Mouse (Mus musculus) ES-E14 (cell line): ENCODE results near the gene Usp15.

Source experiments
- CHD2 ChIP-seq: IDR thresholded peaks from 2 replicates; pipeline ENCODE4 v1.6.1; 2014; ENCODE audit warnings: mild to moderate bottlenecking, low read depth, low read length, inconsistent platforms
- HCFC1 ChIP-seq: IDR thresholded peaks from 2 replicates; pipeline ENCODE4 v1.6.1; 2012; ENCODE audit warnings: low read length, inconsistent platforms, borderline replicate concordance; ENCODE audit not compliant: insufficient read depth

- TF ChIP-seq CHD2 (no peak), HCFC1 (no peak)
These were observed 9.5 kb downstream of the Usp15 start for GRCm38 (mm10) chr10:123187337-123187736.
